Mouse (Mus musculus) bone marrow, adult 2 months (tissue): ENCODE results near the gene Ttll3. TPM values are rescaled to one million over a fixed set of nuclear protein-coding genes. Genes with fewer than 3 reads are reported as not detected.

ENCODE experiments used
- H3K27ac ChIP-seq: fragments of 200-500 bp; 2 replicates; pipeline ENCODE4 v1.5.1; 2012; ENCODE audit warnings: low read depth, mild to moderate bottlenecking, control low read depth, inconsistent platforms, low read length; ENCODE audit not compliant: control insufficient read depth, poor library complexity, insufficient read depth
- H3K4me1 ChIP-seq: fragments of 200-500 bp; 2 replicates; pipeline ENCODE4 v1.6.1; 2011; ENCODE audit warnings: low read length; ENCODE audit not compliant: control insufficient read depth, insufficient read depth
- H3K4me3 ChIP-seq: fragments of 200-500 bp; replicated peaks from 2 replicates; pipeline ENCODE3; 2011; ENCODE audit warnings: mild to moderate bottlenecking, low read depth, low read length, control low read depth; ENCODE audit not compliant: control insufficient read depth
- CTCF ChIP-seq: fragments of 200-500 bp; IDR thresholded peaks from 2 replicates; pipeline ENCODE4 v1.5.1; 2011; ENCODE audit warnings: low read length, control low read depth; ENCODE audit not compliant: control insufficient read depth, insufficient read depth
- POLR2A ChIP-seq: fragments of 200-500 bp; IDR thresholded peaks from 2 replicates; pipeline ENCODE4 v1.6.1; 2011; ENCODE audit warnings: low read depth, mild to moderate bottlenecking, control low read depth, low read length, borderline replicate concordance; ENCODE audit not compliant: control insufficient read depth
- WGBS: fragments of 180-500 bp; shearing (Covaris S2); methylation state at CpG from one replicate; pipeline ENCODE4 v1.1.7; 2018; 5-methylcytosine and 5-hydroxymethylcytosine counted together
- polyA plus RNA-seq: library from polyadenylated mRNA; stranded (reverse); fragments of >200 nt; gene quantifications from 2 replicates; pipeline ENCODE4 v1.2.4, GENCODE M21; 2011; ENCODE audit warnings: low replicate concordance; ENCODE audit not compliant: missing spikeins, insufficient read depth, insufficient read length

Ttll3 gene
- polyA plus RNA-seq, result 11.9 and 27.7 TPM in 2 replicates

GRCm38 (mm10) chr6:113388960-113389359 lies at the start of gene Ttll3:
Gene Ttll3, plus strand, starts transcription at chr6:113389260.
- TF ChIP-seq POLR2A (no peak), CTCF (no peak)
- Histone ChIP-seq H3K27ac (no peak within 1 kb of the TSS), H3K4me3 (no peak within 1 kb of the TSS), H3K4me1 (no peaks in the 10 kb centered on the region; the same call in 1 of the 2 replicates)
- WGBS, result 82% methylated on average over 8 of the region's 8 CpGs

GRCm38 (mm10) chr6:113341574-113341973 lies 47.5 kb upstream of the Ttll3 start:
- no peak overlapping the region for H3K27ac ChIP-seq
- TF ChIP-seq POLR2A (no peak), CTCF (no peak)
- peaks cover 2% of the 10 kb centered on the region for H3K4me1 ChIP-seq
- 22% methylated on average over 6 of the region's 6 CpGs for WGBS
- peak overlapping the region; percentile 27 for H3K4me3 ChIP-seq

- Histone ChIP-seq H3K4me1 (peaks cover 2% of the 10 kb centered on the region), H3K27ac (no peak overlapping the region), H3K4me3 (no peak overlapping the region)
- 38% methylated on average over 7 of the region's 7 CpGs for WGBS
- TF ChIP-seq POLR2A, result no peak
- TF ChIP-seq CTCF, result no peak
Measured at GRCm38 (mm10) chr6:113342297-113342696, 46.8 kb upstream of the Ttll3 start.

- Histone ChIP-seq H3K27ac (peak within 1 kb of the TSS; percentile 57), H3K4me1 (peaks cover 2% of the 10 kb centered on the region), H3K4me3 (peak within 1 kb of the TSS; percentile 70)
- WGBS, result 14% methylated on average over 32 of the region's 32 CpGs
- TF ChIP-seq CTCF, result no peak
- peak; percentile 54; the same call in 1 of the 2 replicates for TF ChIP-seq POLR2A
Measured at GRCm38 (mm10) chr6:113343177-113344092, 45.6 kb upstream of the Ttll3 start, which contains the start of gene Camk1. Gene Camk1, minus strand, starts transcription at chr6:113343984.

GRCm38 (mm10) chr6:113344321-113344720 lies 44.7 kb upstream of the Ttll3 start:
- Histone ChIP-seq H3K4me3 (no peak overlapping the region), H3K4me1 (peaks cover 2% of the 10 kb centered on the region), H3K27ac (no peak overlapping the region)
- no peak for TF ChIP-seq POLR2A
- no peak for TF ChIP-seq CTCF
- 25% methylated on average over 2 of the region's 2 CpGs for whole genome bisulfite sequencing

- 77% methylated on average over 4 of the region's 4 CpGs for WGBS
- Histone ChIP-seq H3K27ac (no peak overlapping the region), H3K4me3 (no peak overlapping the region), H3K4me1 (peaks cover 2% of the 10 kb centered on the region; the same call in 1 of the 2 replicates)
- no peak for TF ChIP-seq CTCF
- TF ChIP-seq POLR2A, result no peak
Measured at GRCm38 (mm10) chr6:113346897-113347296, 42.2 kb upstream of the Ttll3 start.

- no peaks in the 10 kb centered on the region; the same call in 1 of the 2 replicates for H3K4me1 ChIP-seq
- H3K27ac ChIP-seq, result no peak overlapping the region
- TF ChIP-seq CTCF, result no peak
- TF ChIP-seq POLR2A, result no peak
Measured at GRCm38 (mm10) chr6:113350538-113350937, 38.5 kb upstream of the Ttll3 start.

GRCm38 (mm10) chr6:113351161-113351560 lies 37.9 kb upstream of the Ttll3 start:
- Histone ChIP-seq H3K4me3 (no peak overlapping the region), H3K27ac (peak overlapping the region; percentile 70; the same call in 1 of the 2 replicates), H3K4me1 (no peaks in the 10 kb centered on the region; the same call in 1 of the 2 replicates)
- TF ChIP-seq CTCF, result no peak
- TF ChIP-seq POLR2A, result no peak
- WGBS, result 71% methylated on average over 1 of the region's 1 CpGs

More at GRCm38 (mm10) chr6:113350538-113350937, 38.5 kb upstream of the Ttll3 start:
- no peak overlapping the region for H3K4me3 ChIP-seq
